Mouse (Mus musculus): ENCODE data around the gene Rhno1.

Rhno1 gene

DNA sequence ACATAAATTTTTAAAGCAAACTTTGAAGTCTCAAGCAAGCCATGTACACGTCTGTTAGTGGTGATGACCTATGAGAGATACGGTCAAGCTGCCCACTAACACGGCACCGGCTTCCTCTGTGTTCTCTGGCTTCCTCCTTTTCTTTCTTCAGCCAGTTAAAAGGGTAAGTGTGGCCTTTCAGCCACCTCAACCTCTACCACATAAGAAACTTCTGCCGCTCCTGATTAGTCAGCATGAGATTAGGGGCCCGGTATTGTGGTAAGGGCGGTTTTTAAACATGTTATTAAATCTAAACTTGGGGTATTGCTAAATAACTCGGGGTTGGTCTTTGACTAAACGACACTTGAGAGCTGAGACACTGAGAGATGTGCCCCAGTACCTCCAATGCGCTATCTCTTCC, 17.1 kb downstream of the Rhno1 start:
- Histone ChIP-seq H3K36me3 (ENCODE audit: control insufficient read depth, insufficient read depth, low read length, poor library complexity, severe bottlenecking) (no peaks in the 10 kb centered on the region; the same call in 1 of the 2 replicates), H3K27me3 (ENCODE audit: control insufficient read depth, insufficient read depth, low read length, poor library complexity, severe bottlenecking) (no peaks in the 10 kb centered on the region)
- DNase-seq (ENCODE audit: low read depth, low spot score): no peak

- no peak for DNase-seq (ENCODE audit: low read depth, low spot score)
- Histone ChIP-seq H3K36me3 (ENCODE audit: control insufficient read depth, insufficient read depth, low read length, poor library complexity, severe bottlenecking) (no peaks in the 10 kb centered on the region), H3K27me3 (ENCODE audit: control insufficient read depth, insufficient read depth, low read length, poor library complexity, severe bottlenecking) (no peaks in the 10 kb centered on the region)
Observed at GRCm38 (mm10) chr6:128341956-128342723, 20.6 kb downstream of the Rhno1 start.

DNA sequence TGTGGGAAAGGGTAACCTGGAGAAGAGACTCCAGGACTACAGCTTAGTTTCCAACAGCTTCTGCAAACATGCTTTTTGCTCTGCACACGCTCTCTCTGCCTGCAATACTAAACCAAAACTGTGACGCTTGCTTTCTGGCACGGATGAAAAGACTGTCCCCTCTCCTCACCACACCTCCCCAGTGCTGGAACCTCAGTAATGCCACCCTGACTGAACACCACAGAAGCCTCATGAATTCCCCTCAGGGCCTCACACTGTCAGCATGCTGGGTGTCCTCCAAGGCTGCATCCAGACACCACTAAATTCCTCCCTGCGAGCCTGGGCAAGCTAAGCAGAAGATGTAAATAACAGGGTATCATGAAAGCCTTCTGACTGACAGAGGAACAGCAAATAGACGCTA, 23.8 kb downstream of the Rhno1 start:
- DNase-seq (ENCODE audit: low read depth, low spot score): no peak
- H3K36me3 ChIP-seq (ENCODE audit: control insufficient read depth, insufficient read depth, low read length, poor library complexity, severe bottlenecking): no peaks in the 10 kb centered on the region
- H3K27me3 ChIP-seq (ENCODE audit: control insufficient read depth, insufficient read depth, low read length, poor library complexity, severe bottlenecking): no peaks in the 10 kb centered on the region

GRCm38 (mm10) chr6:128337467-128337866, 25.2 kb downstream of the Rhno1 start:
- H3K27me3 ChIP-seq (ENCODE audit: control insufficient read depth, insufficient read depth, low read length, poor library complexity, severe bottlenecking): no peaks in the 10 kb centered on the region
- DNase-seq (ENCODE audit: low read depth, low spot score): no peak
- H3K36me3 ChIP-seq (ENCODE audit: control insufficient read depth, insufficient read depth, low read length, poor library complexity, severe bottlenecking): 0 out of 2 replicates have a peak, but pooled peaks cover 1% of the 10 kb centered on the region

DNA sequence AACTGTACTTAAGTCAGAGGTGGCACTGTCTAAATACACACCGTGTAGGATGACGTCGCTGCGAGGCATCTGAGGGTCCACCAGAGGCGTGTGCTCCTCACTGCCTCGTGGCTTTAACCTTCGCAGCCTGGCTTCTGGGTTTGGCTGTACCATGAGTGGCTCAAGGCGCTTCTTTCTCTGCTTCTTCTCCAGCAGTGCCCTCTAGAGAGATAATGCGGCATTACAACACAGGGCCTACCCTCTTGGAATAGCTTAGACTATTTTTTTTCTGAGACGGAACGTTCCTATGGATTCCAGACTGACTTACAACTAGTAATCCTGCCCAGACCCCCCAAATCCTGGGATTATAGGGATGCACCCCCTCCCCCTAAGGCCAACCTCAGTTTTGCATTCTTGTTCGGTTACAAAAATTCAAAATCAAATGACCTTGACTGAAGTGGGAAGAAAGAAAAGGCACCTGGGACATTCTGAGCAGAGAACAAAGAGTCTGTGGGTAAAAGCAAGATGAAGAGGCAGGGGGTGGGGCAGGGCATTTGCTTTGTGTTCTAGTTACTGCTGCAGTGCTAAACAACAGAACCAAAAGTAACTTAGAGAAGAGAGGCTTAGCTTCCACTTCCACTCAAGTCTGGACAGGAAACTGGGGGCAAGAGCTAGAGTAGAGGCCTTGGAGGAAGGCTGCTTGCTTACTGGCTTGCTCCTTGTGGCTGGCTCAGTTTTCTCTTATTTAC, 28.1 kb downstream of the Rhno1 start:
- DNase-seq (ENCODE audit: low read depth, low spot score): peak; percentile 74
- no peaks in the 10 kb centered on the region for H3K27me3 ChIP-seq (ENCODE audit: control insufficient read depth, insufficient read depth, low read length, poor library complexity, severe bottlenecking)
- 0 out of 2 replicates have a peak, but pooled peaks cover 1% of the 10 kb centered on the region for H3K36me3 ChIP-seq (ENCODE audit: control insufficient read depth, insufficient read depth, low read length, poor library complexity, severe bottlenecking)

DNA sequence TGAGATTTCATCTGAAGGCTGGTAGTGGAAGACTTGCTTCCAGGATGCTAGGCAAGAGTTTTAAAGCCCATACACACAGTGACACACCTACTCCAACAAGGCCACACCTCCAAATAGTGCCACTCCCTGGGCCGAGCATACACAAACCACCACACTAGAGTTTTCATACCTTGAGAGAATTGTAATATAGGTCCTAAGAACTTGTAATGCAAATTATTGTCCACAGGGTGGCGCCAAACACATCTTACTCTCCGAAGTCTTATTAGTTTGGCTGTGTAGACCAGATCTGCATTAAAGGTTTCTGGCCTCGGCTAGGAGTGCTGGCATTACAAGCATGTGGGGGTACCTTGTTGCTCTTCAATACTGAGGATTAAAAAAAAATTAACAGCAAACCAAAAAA, 44.4 kb downstream of the Rhno1 start:
- Histone ChIP-seq H3K27me3 (ENCODE audit: control insufficient read depth, insufficient read depth, low read length, poor library complexity, severe bottlenecking) (no peaks in the 10 kb centered on the region), H3K36me3 (ENCODE audit: control insufficient read depth, insufficient read depth, low read length, poor library complexity, severe bottlenecking) (0 out of 2 replicates have a peak, but pooled peaks cover 2% of the 10 kb centered on the region)
- peak; percentile 84 for DNase-seq (ENCODE audit: low read depth, low spot score)

- H3K27me3 ChIP-seq (ENCODE audit: control insufficient read depth, insufficient read depth, low read length, poor library complexity, severe bottlenecking): no peaks in the 10 kb centered on the region
- no peak for DNase-seq (ENCODE audit: low read depth, low spot score)
Observed at GRCm38 (mm10) chr6:128315597-128315996, 47.1 kb downstream of the Rhno1 start.

GRCm38 (mm10) chr6:128314796-128315195, 47.9 kb downstream of the Rhno1 start:
- Histone ChIP-seq H3K27me3 (ENCODE audit: control insufficient read depth, insufficient read depth, low read length, poor library complexity, severe bottlenecking) (no peaks in the 10 kb centered on the region), H3K36me3 (ENCODE audit: control insufficient read depth, insufficient read depth, low read length, poor library complexity, severe bottlenecking) (no peaks in the 10 kb centered on the region)
- no peak for DNase-seq (ENCODE audit: low read depth, low spot score)

More at GRCm38 (mm10) chr6:128315597-128315996, 47.1 kb downstream of the Rhno1 start:
- H3K36me3 ChIP-seq (ENCODE audit: control insufficient read depth, insufficient read depth, low read length, poor library complexity, severe bottlenecking): no peaks in the 10 kb centered on the region

- DNase-seq (ENCODE audit: low read depth, low spot score): peak; percentile 62
- Histone ChIP-seq H3K27me3 (ENCODE audit: control insufficient read depth, insufficient read depth, low read length, poor library complexity, severe bottlenecking) (no peaks in the 10 kb centered on the region), H3K36me3 (ENCODE audit: control insufficient read depth, insufficient read depth, low read length, poor library complexity, severe bottlenecking) (no peaks in the 10 kb centered on the region)
Observed at GRCm38 (mm10) chr6:128308311-128308710, 54.4 kb downstream of the Rhno1 start.
